Mouse (Mus musculus) heart, postnatal 0 days (tissue): ENCODE measurements around the gene Mdc1. TPM values are rescaled to one million over a fixed set of nuclear protein-coding genes. Genes with fewer than 3 reads are reported as not detected.

ENCODE experiments used
- ATAC-seq: fragments of 200-750 bp; cut with Nextera tagmentation; 2 replicates; pipeline ENCODE4 v1.8.0; 2017; ENCODE audit warnings: low read depth, moderate number of reproducible peaks, moderate library complexity; ENCODE audit not compliant: insufficient read depth
- DNase-seq: peaks from one replicate; pipeline ENCODE4 v3.0.0-alpha.2; 2016; ENCODE audit warnings: low spot score
- H3K27ac ChIP-seq: fragments of 300-500 bp; sonication (generic); 2 replicates; pipeline ENCODE4 v1.5.1; 2014; ENCODE audit warnings: low read depth, mild to moderate bottlenecking
- H3K27me3 ChIP-seq: fragments of 300-500 bp; sonication (generic); 2 replicates; pipeline ENCODE4 v1.6.1; 2014; ENCODE audit warnings: low read length, mixed read lengths; ENCODE audit not compliant: control insufficient read depth, insufficient read depth
- H3K36me3 ChIP-seq: fragments of 300-500 bp; sonication (generic); replicated peaks from 2 replicates; pipeline ENCODE4 v1.6.1; 2014; ENCODE audit warnings: low read length, mixed read lengths; ENCODE audit not compliant: control insufficient read depth, insufficient read depth
- H3K4me1 ChIP-seq: fragments of 300-500 bp; sonication (generic); 2 replicates; pipeline ENCODE4 v1.6.1; 2014; ENCODE audit warnings: antibody characterized with exemption; ENCODE audit not compliant: control insufficient read depth, insufficient read depth
- H3K4me2 ChIP-seq: fragments of 300-500 bp; sonication (generic); 2 replicates; pipeline ENCODE4 v1.6.1; 2014; ENCODE audit warnings: low read depth, mild to moderate bottlenecking, low read length, moderate library complexity
- H3K4me3 ChIP-seq: fragments of 300-500 bp; sonication (generic); 2 replicates; pipeline ENCODE4 v1.5.1; 2014; ENCODE audit warnings: low read depth, low read length
- H3K9ac ChIP-seq: fragments of 300-500 bp; sonication (generic); replicated peaks from 2 replicates; pipeline ENCODE4 v1.6.1; 2014; ENCODE audit warnings: low read depth, low read length, mixed read lengths
- H3K9me3 ChIP-seq: fragments of 300-500 bp; sonication (generic); replicated peaks from 2 replicates; pipeline ENCODE4 v1.6.1; 2016; ENCODE audit warnings: low read length; ENCODE audit not compliant: control insufficient read depth
- CTCF ChIP-seq: IDR thresholded peaks from 2 replicates; pipeline ENCODE4 v1.5.1; 2016; ENCODE audit warnings: antibody characterized with exemption, control low read depth, low read depth
- EP300 ChIP-seq: IDR thresholded peaks from 2 replicates; pipeline ENCODE4 v1.6.1; 2016; ENCODE audit warnings: antibody characterized with exemption, low read depth
- WGBS: fragments of 180-500 bp; shearing (Covaris S2); extraction: QIAGEN DNeasy Blood & Tissue Kit; methylation state at CpG from one replicate; pipeline ENCODE4 v1.1.7; 2014; 5-methylcytosine and 5-hydroxymethylcytosine counted together
- polyA plus RNA-seq: library from polyadenylated mRNA; unstranded; fragments of >200 nt; fragmentation: Nextera tagmentation; extraction: Ambion mirVana; gene quantifications from 2 replicates; pipeline ENCODE4 v1.2.1, GENCODE M21; 2015
- total RNA-seq: library from RNA; depleted of rRNA; stranded (reverse); fragments of >200 nt; gene quantifications from 2 replicates; pipeline ENCODE4 v1.2.3, GENCODE M21; 2014; ENCODE audit warnings: low replicate concordance

The Mdc1 gene
- total and polyA plus RNA-seq, 2 experiments from 2014 or later = 2.3 to 5.4 TPM

DNA sequence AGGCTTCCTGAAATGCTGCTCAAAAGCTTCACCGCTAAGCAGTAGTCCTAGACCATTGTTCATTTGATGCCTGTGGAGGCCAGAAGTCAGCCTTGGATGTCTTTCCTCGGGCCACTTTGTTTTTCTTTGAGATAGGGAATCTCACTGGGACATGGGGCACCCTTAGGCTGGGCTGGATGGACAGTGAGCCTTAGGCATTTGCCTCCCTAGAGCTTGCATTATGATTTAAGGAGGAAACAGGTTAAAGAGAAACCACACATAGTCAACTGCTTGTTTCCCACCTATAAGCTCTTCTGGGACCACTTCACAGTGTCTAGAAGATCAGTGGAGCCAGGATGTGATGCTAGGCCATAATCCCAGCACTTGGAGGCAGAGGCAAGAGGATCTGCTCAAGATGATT is 18.5 kb downstream of the Mdc1 start:
- Histone ChIP-seq H3K9me3 (no peaks in the 10 kb centered on the region), H3K4me2 (no peak overlapping the region), H3K36me3 (peaks cover 21% of the 10 kb centered on the region), H3K27ac (no peak overlapping the region), H3K4me1 (peaks cover 10% of the 10 kb centered on the region; the same call in 1 of the 2 replicates), H3K9ac (no peak overlapping the region), H3K4me3 (no peak overlapping the region), H3K27me3 (no peaks in the 10 kb centered on the region)
- WGBS = 38% methylated on average over 2 of the region's 2 CpGs
- ATAC-seq = no peak
- TF ChIP-seq EP300 (no peak), CTCF (no peak)
- no peak for DNase-seq

DNA sequence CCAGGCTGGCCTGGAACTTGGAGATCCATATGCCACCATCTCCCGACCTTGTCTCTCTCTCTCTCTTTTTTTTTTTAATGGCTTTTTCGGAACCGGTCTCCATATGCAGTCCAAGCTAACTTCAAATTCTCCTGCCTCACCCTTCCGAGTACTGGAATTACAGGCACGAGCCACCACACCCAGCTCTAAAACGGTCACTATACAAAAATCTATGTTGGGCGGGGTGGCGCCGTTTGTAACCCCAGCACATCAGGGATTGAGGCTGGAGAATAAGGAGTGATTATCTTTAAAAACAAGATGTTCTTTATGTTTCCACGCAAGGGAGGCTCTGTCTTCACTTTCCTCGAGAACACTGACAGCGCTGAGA is 19.5 kb downstream of the Mdc1 start:
- ATAC-seq = no peak
- H3K4me1 ChIP-seq = peaks cover 10% of the 10 kb centered on the region; the same call in 1 of the 2 replicates

DNA sequence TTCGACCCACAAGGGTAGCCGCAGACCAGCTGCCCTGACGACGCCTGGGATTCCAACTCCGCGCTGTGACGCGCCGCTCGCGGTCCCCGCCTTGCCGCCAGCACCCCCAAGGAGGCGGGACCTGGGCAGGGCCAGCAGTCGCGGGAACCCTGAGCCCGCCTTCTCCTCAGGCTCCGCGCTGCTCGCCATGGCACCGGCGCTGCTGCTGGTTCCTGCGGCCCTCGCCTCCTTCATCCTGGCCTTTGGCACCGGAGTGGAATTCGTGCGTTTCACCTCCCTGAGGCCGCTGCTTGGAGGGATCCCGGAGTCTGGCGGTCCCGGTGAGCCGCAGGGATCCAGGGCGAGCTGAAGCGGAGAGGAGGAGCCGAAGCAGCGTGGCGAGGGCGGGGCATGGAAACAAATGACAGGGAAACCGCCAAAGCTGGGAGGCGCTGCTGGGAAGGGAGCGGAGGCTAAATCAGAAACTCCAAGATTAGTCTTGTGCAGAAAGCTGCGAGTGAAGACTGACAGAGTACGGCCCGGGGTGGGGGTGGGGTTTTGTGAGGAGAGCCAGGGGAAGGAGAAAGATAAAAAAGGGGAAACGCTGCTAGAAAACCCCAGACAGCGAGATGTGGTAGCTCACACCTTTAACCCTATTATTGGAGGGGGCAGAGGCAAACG is 20.0 kb downstream of the Mdc1 start, which contains the start of gene Nrm:
Gene Nrm, plus strand, starts transcription at position 121 of the 660 bp plus-strand sequence.
- Histone ChIP-seq H3K36me3 (peaks cover 19% of the 10 kb centered on the region), H3K4me3 (peak within 1 kb of the TSS; percentile 82), H3K4me1 (peaks cover 10% of the 10 kb centered on the region; the same call in 1 of the 2 replicates), H3K4me2 (peak within 1 kb of the TSS; percentile 78), H3K9me3 (no peaks in the 10 kb centered on the region), H3K27me3 (no peaks in the 10 kb centered on the region), H3K9ac (peak within 1 kb of the TSS; percentile 60), H3K27ac (peak within 1 kb of the TSS; percentile 89)
- DNase-seq = peak; percentile 97
- ATAC-seq = peak; percentile 89
- under 1% methylated on average over 47 of the region's 47 CpGs for WGBS
- TF ChIP-seq CTCF = peak; percentile 58
- peak; percentile 24; the same call in 1 of the 2 replicates for TF ChIP-seq EP300

More for the DNA sequence above, 19.5 kb downstream of the Mdc1 start:
- Histone ChIP-seq H3K9ac (peak overlapping the region; percentile 60), H3K36me3 (peaks cover 19% of the 10 kb centered on the region), H3K9me3 (no peaks in the 10 kb centered on the region), H3K4me2 (peak overlapping the region; percentile 78), H3K27me3 (no peaks in the 10 kb centered on the region), H3K4me3 (peak overlapping the region; percentile 82), H3K27ac (peak overlapping the region; percentile 89)
- DNase-seq = no peak
- 6% methylated on average over 12 of the region's 12 CpGs for WGBS
- TF ChIP-seq EP300 = no peak
- no peak for TF ChIP-seq CTCF

DNA sequence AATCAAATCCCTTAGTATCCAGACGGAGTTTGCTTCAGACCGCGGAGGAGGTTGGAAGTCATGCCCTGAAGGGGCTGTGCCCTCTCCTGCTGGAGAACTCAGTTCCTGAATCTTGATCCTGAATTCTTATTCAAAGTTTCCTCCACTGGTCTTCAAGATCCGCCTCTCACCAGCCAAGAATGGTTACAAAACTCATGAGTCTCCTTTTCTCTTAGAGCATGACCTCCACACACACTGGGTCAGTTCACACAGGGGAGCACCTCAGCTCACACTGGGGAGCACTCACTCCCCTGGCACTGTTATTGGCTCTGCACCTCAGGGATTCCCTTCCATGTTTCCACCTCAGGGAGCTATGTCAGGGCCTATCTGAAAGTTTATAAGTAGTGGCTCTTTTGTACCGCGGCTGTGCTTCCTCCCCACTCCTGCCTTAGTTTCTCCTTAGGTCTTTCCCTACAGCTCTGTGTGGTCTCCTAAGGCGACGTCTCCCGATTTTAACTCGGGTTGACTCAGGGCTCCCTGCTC is 23.6 kb downstream of the Mdc1 start:
- Histone ChIP-seq H3K4me1 (peaks cover 17% of the 10 kb centered on the region; the same call in 1 of the 2 replicates), H3K9me3 (no peaks in the 10 kb centered on the region), H3K9ac (peak overlapping the region; percentile 77), H3K27ac (peak overlapping the region; percentile 96), H3K27me3 (no peaks in the 10 kb centered on the region), H3K4me2 (peak overlapping the region; percentile 86), H3K36me3 (no peaks in the 10 kb centered on the region), H3K4me3 (peak overlapping the region; percentile 66)
- TF ChIP-seq CTCF (no peak), EP300 (no peak)
- DNase-seq (no peak), ATAC-seq (no peak)
- WGBS = 25% methylated on average over 10 of the region's 10 CpGs

DNA sequence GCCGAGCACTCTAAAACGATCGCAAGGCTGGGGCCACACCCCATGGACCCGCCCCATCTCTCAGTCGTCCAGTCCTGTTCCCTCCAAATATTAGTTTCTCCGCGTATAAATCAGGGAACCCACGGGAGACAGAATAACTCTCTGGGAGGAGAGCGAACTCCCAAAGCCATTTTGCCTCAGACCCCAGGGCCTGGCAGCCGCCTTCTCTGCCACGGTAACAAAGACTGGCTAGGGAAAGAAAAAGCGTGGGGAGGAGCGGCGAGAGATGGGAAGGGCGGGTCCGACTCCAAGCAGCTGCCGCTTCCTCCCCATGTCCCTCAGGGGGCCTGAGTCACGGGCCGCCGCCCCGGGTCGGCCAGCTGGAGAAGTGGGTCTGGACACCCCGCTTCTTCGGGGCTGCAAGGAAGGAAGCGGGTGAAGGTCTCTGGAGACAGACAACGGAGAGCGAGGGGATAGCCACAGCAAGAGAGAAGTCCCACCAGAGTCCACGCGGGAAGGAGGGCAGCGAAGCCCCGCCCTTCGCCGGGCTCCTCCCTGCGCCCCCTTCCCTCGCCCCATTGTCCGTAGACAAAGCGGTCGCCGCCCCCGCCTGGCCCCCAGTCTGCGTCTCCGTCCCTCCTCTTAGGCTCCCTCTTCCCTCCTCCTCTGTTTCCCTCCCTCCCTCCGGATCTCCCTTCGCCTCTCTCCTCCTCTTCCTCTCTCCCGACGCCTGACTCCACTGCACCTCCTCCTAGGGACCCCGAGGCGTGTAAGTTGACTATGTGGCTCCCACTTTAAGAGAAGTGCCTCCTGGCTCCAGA is 24.4 kb downstream of the Mdc1 start, which contains the start of gene Ppp1r18:
Gene Ppp1r18, plus strand, starts transcription at position 113 of the 800 bp plus-strand sequence.
- no peaks in the 10 kb centered on the region for H3K9me3 ChIP-seq
- H3K9ac ChIP-seq = peak within 1 kb of the TSS; percentile 77
- H3K4me3 ChIP-seq = peak within 1 kb of the TSS; percentile 66
- TF ChIP-seq EP300 (0 out of 2 replicates have a peak, but pooled peaks have one; percentile 69), CTCF (no peak)
- no peaks in the 10 kb centered on the region for H3K27me3 ChIP-seq
- ATAC-seq = peak; percentile 54
- no peaks in the 10 kb centered on the region for H3K36me3 ChIP-seq
- peak within 1 kb of the TSS; percentile 86 for H3K4me2 ChIP-seq
- under 1% methylated on average over 43 of the region's 48 CpGs for WGBS
- peak; percentile 84 for DNase-seq
- H3K27ac ChIP-seq = peak within 1 kb of the TSS; percentile 96
- H3K4me1 ChIP-seq = peaks cover 14% of the 10 kb centered on the region; the same call in 1 of the 2 replicates
